Mouse (Mus musculus) bone marrow macrophage, adult 2 months (primary cell): ENCODE measurements around the gene Stxbp6.

Experiments used
- CTCF ChIP-seq: IDR thresholded peaks from 2 replicates; pipeline ENCODE4 v1.5.1; 2012; ENCODE audit warnings: low read depth, mild to moderate bottlenecking, low read length, moderate library complexity
- POLR2A ChIP-seq: IDR thresholded peaks from 2 replicates; pipeline ENCODE4 v1.6.1; 2012; ENCODE audit warnings: mild to moderate bottlenecking, low read depth, low read length, borderline replicate concordance

DNA sequence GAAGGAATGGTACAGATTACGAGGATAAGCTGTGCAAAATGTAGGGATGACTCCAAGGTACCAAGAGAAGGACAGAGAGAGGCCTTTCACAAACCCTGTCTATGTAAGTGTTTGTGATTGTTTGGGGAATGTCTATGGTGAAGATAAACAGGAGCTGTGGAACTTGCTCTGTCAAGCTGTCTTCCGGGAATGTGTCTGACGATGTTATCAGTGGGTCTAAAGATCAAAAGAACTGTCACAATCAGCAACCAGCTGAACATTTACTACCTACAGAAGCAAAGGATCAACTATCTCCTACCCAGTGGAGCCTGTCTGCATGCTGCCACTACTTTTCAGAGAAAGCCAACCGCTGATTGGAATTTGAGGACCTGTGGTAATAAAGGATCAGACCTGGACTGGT lies 152.3 kb downstream of the Stxbp6 start:
- TF ChIP-seq CTCF = no peak
- no peak for TF ChIP-seq POLR2A
